Mouse (Mus musculus): ENCODE measurements at regions not wholly inside any gene's neighbourhood (a gene's known extent, or its start where the extent isn't known, plus 50 kb on each side); places are given as distances from the start of the nearest gene placed in this dataset.

DNA sequence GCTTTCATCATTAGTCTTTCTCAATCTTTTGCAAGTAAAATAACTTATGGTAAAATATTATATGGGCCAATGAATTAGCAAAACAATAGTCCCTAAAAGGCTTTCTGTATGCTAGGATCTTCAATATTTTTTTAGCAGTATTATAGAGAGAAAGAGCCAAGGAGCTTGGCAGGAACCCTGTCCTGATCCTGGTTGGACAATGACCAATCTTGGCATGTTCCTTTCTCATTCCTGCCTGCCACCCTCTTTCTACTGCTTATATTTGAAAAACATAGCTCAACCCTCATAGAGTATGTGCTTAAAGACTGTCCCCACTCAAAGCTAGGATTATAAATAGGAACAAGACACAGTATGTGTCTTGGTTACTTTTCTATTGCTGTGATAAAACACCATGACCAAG is 327.8 kb upstream of the Spred2 start:
- Histone ChIP-seq H3K4me1 (ENCODE audit: control insufficient read depth, insufficient read depth, low read length) (no peaks in the 10 kb centered on the region), H3K27ac (ENCODE audit: insufficient read depth, low read depth, low read length) (no peak overlapping the region), H3K4me3 (ENCODE audit: insufficient read depth, low read length) (no peak overlapping the region)
- TF ChIP-seq POLR2A (IDR thresholded peaks at IDR 0.05; ENCODE audit: borderline replicate concordance, low read depth, low read length) (no peak), CTCF (IDR thresholded peaks at IDR 0.05; ENCODE audit: low read depth, low read length) (no peak)

GRCm38 (mm10) chr11:19599433-19599832 is 324.7 kb upstream of the Spred2 start:
- no peak for TF ChIP-seq POLR2A (IDR thresholded peaks at IDR 0.05; ENCODE audit: borderline replicate concordance, low read depth, low read length)
- TF ChIP-seq CTCF (IDR thresholded peaks at IDR 0.05; ENCODE audit: low read depth, low read length) = no peak
- no peaks in the 10 kb centered on the region for H3K4me1 ChIP-seq (ENCODE audit: control insufficient read depth, insufficient read depth, low read length)
- no peak overlapping the region for H3K27ac ChIP-seq (ENCODE audit: insufficient read depth, low read depth, low read length)
- no peak overlapping the region for H3K4me3 ChIP-seq (ENCODE audit: insufficient read depth, low read length)

DNA sequence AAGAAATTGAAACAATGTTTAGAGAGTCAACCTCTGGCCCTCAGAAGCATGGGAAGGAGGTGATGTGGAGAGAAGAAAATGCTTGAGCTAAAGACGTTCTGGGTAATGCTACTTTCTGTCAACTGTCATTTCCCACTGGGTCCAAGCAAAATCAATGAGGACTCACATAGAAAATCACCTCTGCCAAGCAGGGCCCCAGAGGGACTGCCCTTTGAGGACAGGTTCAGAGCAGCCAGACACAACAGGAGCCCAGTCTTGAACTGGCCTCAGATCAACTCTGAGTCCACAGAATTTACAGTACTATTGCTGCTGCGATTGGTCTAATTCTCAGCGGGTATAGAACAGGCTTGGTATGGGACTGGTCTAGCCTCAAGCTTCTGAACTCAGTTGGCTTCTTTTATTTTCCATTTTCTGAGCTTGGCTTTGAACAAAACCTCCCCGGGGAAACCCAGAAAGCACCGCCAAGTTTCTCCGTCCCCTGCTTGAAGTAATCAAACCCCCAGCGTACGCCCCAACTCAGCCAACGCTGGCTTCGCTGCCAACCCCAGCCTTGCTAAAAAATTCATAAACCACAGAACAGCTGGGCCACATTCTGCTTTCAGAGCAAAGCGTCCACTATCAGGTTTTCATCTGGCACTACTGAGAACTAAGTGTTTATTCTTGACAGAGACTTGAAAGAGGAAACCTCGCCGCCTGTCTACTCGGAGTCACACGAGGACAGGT is 322.8 kb upstream of the Spred2 start:
- no peak for TF ChIP-seq POLR2A (IDR thresholded peaks at IDR 0.05; ENCODE audit: borderline replicate concordance, low read depth, low read length)
- Histone ChIP-seq H3K4me1 (ENCODE audit: control insufficient read depth, insufficient read depth, low read length) (no peaks in the 10 kb centered on the region), H3K4me3 (ENCODE audit: insufficient read depth, low read length) (no peak overlapping the region), H3K27ac (ENCODE audit: insufficient read depth, low read depth, low read length) (no peak overlapping the region)

DNA sequence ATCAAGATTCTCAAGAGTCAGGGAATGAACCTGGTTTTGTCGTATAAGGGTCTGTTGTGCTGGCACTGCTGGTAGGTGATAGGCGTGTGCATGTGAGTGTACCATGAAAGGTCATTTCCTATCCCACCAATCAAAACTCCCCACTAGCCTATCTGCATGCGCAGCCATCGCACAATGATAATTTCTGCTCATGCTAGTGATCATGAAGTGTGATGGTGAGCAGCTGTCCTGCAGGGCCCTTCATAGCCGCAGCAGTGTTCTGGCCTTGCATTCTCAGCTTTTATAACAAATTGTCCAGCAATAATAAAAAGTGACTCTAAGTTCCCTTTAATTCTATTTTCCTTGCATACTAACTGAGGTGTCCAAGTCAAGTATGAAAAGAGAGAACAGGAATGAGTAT is 321.7 kb upstream of the Spred2 start:
- H3K4me3 ChIP-seq (ENCODE audit: insufficient read depth, low read length) = no peak overlapping the region
- H3K4me1 ChIP-seq (ENCODE audit: control insufficient read depth, insufficient read depth, low read length) = no peaks in the 10 kb centered on the region
- no peak overlapping the region for H3K27ac ChIP-seq (ENCODE audit: insufficient read depth, low read depth, low read length)
- no peak for TF ChIP-seq CTCF (IDR thresholded peaks at IDR 0.05; ENCODE audit: low read depth, low read length)
- TF ChIP-seq POLR2A (IDR thresholded peaks at IDR 0.05; ENCODE audit: borderline replicate concordance, low read depth, low read length) = no peak

- no peak overlapping the region for H3K4me3 ChIP-seq (ENCODE audit: insufficient read depth, low read length)
- no peaks in the 10 kb centered on the region for H3K4me1 ChIP-seq (ENCODE audit: control insufficient read depth, insufficient read depth, low read length)
- TF ChIP-seq CTCF (IDR thresholded peaks at IDR 0.05; ENCODE audit: low read depth, low read length) (no peak), POLR2A (IDR thresholded peaks at IDR 0.05; ENCODE audit: borderline replicate concordance, low read depth, low read length) (no peak)
- H3K27ac ChIP-seq (ENCODE audit: insufficient read depth, low read depth, low read length) = no peak overlapping the region
These were observed 318.6 kb upstream of the Spred2 start for GRCm38 (mm10) chr11:19605602-19606001.

GRCm38 (mm10) chr11:19606943-19607342 is 317.2 kb upstream of the Spred2 start:
- Histone ChIP-seq H3K4me1 (ENCODE audit: control insufficient read depth, insufficient read depth, low read length) (no peaks in the 10 kb centered on the region), H3K27ac (ENCODE audit: insufficient read depth, low read depth, low read length) (no peak overlapping the region), H3K4me3 (ENCODE audit: insufficient read depth, low read length) (no peak overlapping the region)
- TF ChIP-seq CTCF (IDR thresholded peaks at IDR 0.05; ENCODE audit: low read depth, low read length) (no peak), POLR2A (IDR thresholded peaks at IDR 0.05; ENCODE audit: borderline replicate concordance, low read depth, low read length) (no peak)

GRCm38 (mm10) chr11:19607941-19608340 is 316.2 kb upstream of the Spred2 start:
- no peak overlapping the region for H3K27ac ChIP-seq (ENCODE audit: insufficient read depth, low read depth, low read length)
- no peak for TF ChIP-seq POLR2A (IDR thresholded peaks at IDR 0.05; ENCODE audit: borderline replicate concordance, low read depth, low read length)
- no peak for TF ChIP-seq CTCF (IDR thresholded peaks at IDR 0.05; ENCODE audit: low read depth, low read length)
- no peak overlapping the region for H3K4me3 ChIP-seq (ENCODE audit: insufficient read depth, low read length)
- no peaks in the 10 kb centered on the region for H3K4me1 ChIP-seq (ENCODE audit: control insufficient read depth, insufficient read depth, low read length)

- no peak overlapping the region for H3K4me3 ChIP-seq (ENCODE audit: insufficient read depth, low read length)
- no peak overlapping the region for H3K27ac ChIP-seq (ENCODE audit: insufficient read depth, low read depth, low read length)
- no peaks in the 10 kb centered on the region for H3K4me1 ChIP-seq (ENCODE audit: control insufficient read depth, insufficient read depth, low read length)
- TF ChIP-seq POLR2A (IDR thresholded peaks at IDR 0.05; ENCODE audit: borderline replicate concordance, low read depth, low read length) = no peak
- TF ChIP-seq CTCF (IDR thresholded peaks at IDR 0.05; ENCODE audit: low read depth, low read length) = no peak
These were observed 315.7 kb upstream of the Spred2 start for GRCm38 (mm10) chr11:19608523-19608922.

DNA sequence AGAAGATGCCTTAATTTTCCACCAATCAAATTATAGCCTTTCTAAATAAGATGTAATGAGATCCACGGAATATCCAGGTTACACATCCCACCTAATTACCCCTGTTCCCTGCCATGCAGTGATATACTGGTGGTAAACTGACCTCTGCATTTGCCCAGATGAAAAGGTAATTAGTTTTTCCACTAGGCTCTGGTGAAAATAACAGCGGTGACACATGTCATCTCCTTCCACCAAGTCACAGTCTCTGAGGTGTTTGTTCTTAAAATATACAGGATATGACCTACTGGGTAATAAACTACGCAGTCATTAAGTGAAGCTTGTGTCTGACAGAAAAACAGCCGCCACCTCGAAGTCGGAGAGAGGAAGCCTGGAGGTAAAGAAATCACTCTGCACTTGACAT is 313.6 kb upstream of the Spred2 start:
- H3K27ac ChIP-seq (ENCODE audit: insufficient read depth, low read depth, low read length) = no peak overlapping the region
- no peak overlapping the region for H3K4me3 ChIP-seq (ENCODE audit: insufficient read depth, low read length)
- TF ChIP-seq CTCF (IDR thresholded peaks at IDR 0.05; ENCODE audit: low read depth, low read length) = no peak
- H3K4me1 ChIP-seq (ENCODE audit: control insufficient read depth, insufficient read depth, low read length) = no peaks in the 10 kb centered on the region

- TF ChIP-seq POLR2A (IDR thresholded peaks at IDR 0.05; ENCODE audit: borderline replicate concordance, low read depth, low read length) = no peak
- no peak for TF ChIP-seq CTCF (IDR thresholded peaks at IDR 0.05; ENCODE audit: low read depth, low read length)
- Histone ChIP-seq H3K27ac (ENCODE audit: insufficient read depth, low read depth, low read length) (no peak overlapping the region), H3K4me1 (ENCODE audit: control insufficient read depth, insufficient read depth, low read length) (no peaks in the 10 kb centered on the region), H3K4me3 (ENCODE audit: insufficient read depth, low read length) (no peak overlapping the region)
These were observed 313.0 kb upstream of the Spred2 start for GRCm38 (mm10) chr11:19611217-19611616.

DNA sequence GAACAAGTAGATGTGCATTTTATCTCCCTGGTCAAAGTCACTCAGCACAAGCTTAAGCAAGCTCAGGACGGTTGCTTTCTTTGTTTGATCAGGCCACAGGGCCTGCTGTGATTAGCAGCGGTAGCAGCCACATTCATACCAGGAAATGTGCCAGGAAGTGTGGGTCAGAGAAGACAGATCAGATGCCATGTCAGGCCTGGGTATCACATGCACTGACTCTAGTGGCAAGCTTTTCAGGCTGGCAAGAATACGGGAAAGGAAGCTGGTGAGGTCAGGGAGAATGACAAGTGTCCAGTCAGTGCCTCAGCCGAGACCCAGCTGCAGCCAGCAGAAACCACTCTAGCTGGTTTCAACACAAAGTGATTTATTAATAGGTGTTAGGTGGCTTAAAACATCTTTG is 307.7 kb upstream of the Spred2 start:
- no peak for TF ChIP-seq CTCF (IDR thresholded peaks at IDR 0.05; ENCODE audit: low read depth, low read length)
- no peak for TF ChIP-seq POLR2A (IDR thresholded peaks at IDR 0.05; ENCODE audit: borderline replicate concordance, low read depth, low read length)
- Histone ChIP-seq H3K4me1 (ENCODE audit: control insufficient read depth, insufficient read depth, low read length) (no peaks in the 10 kb centered on the region), H3K27ac (ENCODE audit: insufficient read depth, low read depth, low read length) (no peak overlapping the region)

More for the DNA sequence above, 307.7 kb upstream of the Spred2 start:
- no peak overlapping the region for H3K4me3 ChIP-seq (ENCODE audit: insufficient read depth, low read length)

Measured in bone marrow macrophage, adult 2 months (primary cell).